Mouse (Mus musculus) myocyte (in vitro differentiated cells): ENCODE results near the gene Etv1. TPM values are rescaled to one million over a fixed set of nuclear protein-coding genes. Genes with fewer than 3 reads are reported as not detected.

Experiments used
- H3K27me3 ChIP-seq: one replicate; pipeline ENCODE4 v1.6.1; 2011; ENCODE audit not compliant: control insufficient read depth, insufficient read depth, insufficient read length
- H3K36me3 ChIP-seq: one replicate; pipeline ENCODE4 v1.6.1; 2011; ENCODE audit not compliant: control insufficient read depth, insufficient read depth
- H3K4me2 ChIP-seq: one replicate; pipeline ENCODE4 v1.6.1; 2011; ENCODE audit warnings: low read depth, control low read depth
- H3K4me3 ChIP-seq: one replicate; pipeline ENCODE4 v1.5.1; 2011; ENCODE audit warnings: mild to moderate bottlenecking, control low read depth, moderate library complexity
- H3K79me2 ChIP-seq: one replicate; pipeline ENCODE4 v1.6.1; 2011; ENCODE audit not compliant: control insufficient read depth, insufficient read depth
- H3ac ChIP-seq: one replicate; pipeline ENCODE4 v1.6.1; 2011; ENCODE audit not compliant: control insufficient read depth, insufficient read length
- CEBPB ChIP-seq: IDR thresholded peaks from 2 replicates; pipeline ENCODE4 v1.6.1; 2011; ENCODE audit warnings: mild to moderate bottlenecking, moderate library complexity; ENCODE audit not compliant: poor library complexity, insufficient read depth, severe bottlenecking
- E2F4 ChIP-seq: IDR thresholded peaks from one replicate; pipeline ENCODE4 v1.6.1; 2011; ENCODE audit warnings: mild to moderate bottlenecking, control low read depth, moderate library complexity; ENCODE audit not compliant: insufficient read depth
- MAX ChIP-seq: IDR thresholded peaks from one replicate; pipeline ENCODE4 v1.6.1; 2011; ENCODE audit warnings: low read depth, mild to moderate bottlenecking, control low read depth
- MYOD1 ChIP-seq, 3 experiments: IDR thresholded peaks; one replicate each; pipeline ENCODE4 v1.6.1; 2011; ENCODE audit warnings: control low read depth in 2 of 3, low read depth in 2 of 3, mild to moderate bottlenecking in 2 of 3, moderate library complexity in 1 of 3; ENCODE audit not compliant: insufficient read length in 2 of 3, control insufficient read depth in 1 of 3
- MYOG ChIP-seq, 3 experiments: IDR thresholded peaks; one replicate each; pipeline ENCODE4 v1.6.1; 2011; ENCODE audit warnings: control low read depth in 2 of 3, low read depth in 2 of 3, mild to moderate bottlenecking in 2 of 3; ENCODE audit not compliant: insufficient read length in 2 of 3, control insufficient read depth in 1 of 3, insufficient read depth in 1 of 3
- POLR2A ChIP-seq: IDR thresholded peaks from one replicate; pipeline ENCODE4 v1.6.1; 2011; ENCODE audit warnings: low read depth, mild to moderate bottlenecking, control low read depth, moderate library complexity; ENCODE audit not compliant: insufficient read length
- POLR2AphosphoS2 ChIP-seq: IDR thresholded peaks from one replicate; pipeline ENCODE4 v1.6.1; 2011; ENCODE audit warnings: low read depth, control low read depth; ENCODE audit not compliant: insufficient read length
- REST ChIP-seq: IDR thresholded peaks from one replicate; pipeline ENCODE4 v1.6.1; 2011; ENCODE audit warnings: mild to moderate bottlenecking, control low read depth, moderate library complexity; ENCODE audit not compliant: insufficient read depth, insufficient read length
- SRF ChIP-seq: IDR thresholded peaks from one replicate; pipeline ENCODE4 v1.6.1; 2011; ENCODE audit warnings: low read depth; ENCODE audit not compliant: control insufficient read depth, insufficient read length
- TCF12 ChIP-seq: IDR thresholded peaks from one replicate; pipeline ENCODE4 v1.6.1; 2011; ENCODE audit warnings: mild to moderate bottlenecking, control low read depth; ENCODE audit not compliant: poor library complexity, insufficient read depth, severe bottlenecking
- TCF3 ChIP-seq: IDR thresholded peaks from one replicate; pipeline ENCODE4 v1.6.1; 2011; ENCODE audit warnings: low read depth, control low read depth; ENCODE audit not compliant: insufficient read length
- USF1 ChIP-seq: IDR thresholded peaks from one replicate; pipeline ENCODE4 v1.6.1; 2011; ENCODE audit warnings: low read depth, mild to moderate bottlenecking, control low read depth, moderate library complexity
- polyA plus RNA-seq: library from polyadenylated mRNA; unstranded; fragments of >200 nt; fragmentation: generic; extraction: Trizol; gene quantifications from one replicate; pipeline ENCODE4 v1.2.1, GENCODE M21; 2012; ENCODE audit warnings: missing spikeins

Gene Etv1
- polyA plus RNA-seq, 1 experiment = 4.4 TPM

- no peaks in the 10 kb centered on the region for H3K27me3 ChIP-seq
- TF ChIP-seq TCF3 = no peak
- TF ChIP-seq SRF = no peak
- no peak for TF ChIP-seq MAX
- no peak for TF ChIP-seq MYOD1 (IDR thresholded peaks at IDR 0.05; ENCODE audit: control insufficient read depth in 1 of 3, insufficient read length in 2 of 3, low read depth in 2 of 3)
- TF ChIP-seq MYOG (IDR thresholded peaks at IDR 0.05; ENCODE audit: control insufficient read depth in 1 of 3, insufficient read depth in 1 of 3, insufficient read length in 2 of 3, low read depth in 2 of 3) = no peak
- no peak for TF ChIP-seq REST
- TF ChIP-seq POLR2A = no peak
- TF ChIP-seq E2F4 = no peak
- no peaks in the 10 kb centered on the region for H3K79me2 ChIP-seq
- no peak overlapping the region for H3K4me2 ChIP-seq
- H3K36me3 ChIP-seq = no peaks in the 10 kb centered on the region
- no peak overlapping the region for H3K4me3 ChIP-seq
- no peak overlapping the region for H3ac ChIP-seq
Observed at GRCm38 (mm10) chr12:38816235-38816634, 37.1 kb downstream of the Etv1 start.

GRCm38 (mm10) chr12:38818320-38818719, 39.1 kb downstream of the Etv1 start:
- H3ac ChIP-seq = no peak overlapping the region
- no peak overlapping the region for H3K4me2 ChIP-seq
- no peaks in the 10 kb centered on the region for H3K79me2 ChIP-seq
- no peak overlapping the region for H3K4me3 ChIP-seq
- no peaks in the 10 kb centered on the region for H3K27me3 ChIP-seq
- TF ChIP-seq SRF (no peak), USF1 (no peak), CEBPB (no peak), POLR2AphosphoS2 (no peak), TCF3 (no peak), REST (no peak), E2F4 (no peak), MAX (no peak), MYOG (IDR thresholded peaks at IDR 0.05; ENCODE audit: control insufficient read depth in 1 of 3, insufficient read depth in 1 of 3, insufficient read length in 2 of 3, low read depth in 2 of 3) (no peak), MYOD1 (IDR thresholded peaks at IDR 0.05; ENCODE audit: control insufficient read depth in 1 of 3, insufficient read length in 2 of 3, low read depth in 2 of 3) (no peak), TCF12 (no peak), POLR2A (no peak)
- H3K36me3 ChIP-seq = no peaks in the 10 kb centered on the region

- H3K79me2 ChIP-seq = no peaks in the 10 kb centered on the region
- TF ChIP-seq POLR2AphosphoS2 (no peak), POLR2A (no peak), TCF3 (no peak), SRF (no peak), MYOD1 (IDR thresholded peaks at IDR 0.05; ENCODE audit: control insufficient read depth in 1 of 3, insufficient read length in 2 of 3, low read depth in 2 of 3) (no peak)
- no peak overlapping the region for H3K4me3 ChIP-seq
Observed at GRCm38 (mm10) chr12:38820642-38821041, 41.5 kb downstream of the Etv1 start.

GRCm38 (mm10) chr12:38824405-38824804, 45.2 kb downstream of the Etv1 start:
- TF ChIP-seq MYOD1 (IDR thresholded peaks at IDR 0.05; ENCODE audit: control insufficient read depth in 1 of 3, insufficient read length in 2 of 3, low read depth in 2 of 3) (no peak), USF1 (no peak), TCF3 (no peak), TCF12 (no peak), MAX (no peak), MYOG (IDR thresholded peaks at IDR 0.05; ENCODE audit: control insufficient read depth in 1 of 3, insufficient read depth in 1 of 3, insufficient read length in 2 of 3, low read depth in 2 of 3) (no peak), REST (no peak), CEBPB (no peak), SRF (no peak), E2F4 (no peak), POLR2AphosphoS2 (no peak), POLR2A (no peak)
- Histone ChIP-seq H3K36me3 (no peaks in the 10 kb centered on the region), H3K79me2 (no peaks in the 10 kb centered on the region), H3K27me3 (no peaks in the 10 kb centered on the region), H3K4me3 (no peak overlapping the region), H3ac (no peak overlapping the region), H3K4me2 (no peak overlapping the region)

More at GRCm38 (mm10) chr12:38820642-38821041, 41.5 kb downstream of the Etv1 start:
- Histone ChIP-seq H3ac (no peak overlapping the region), H3K36me3 (no peaks in the 10 kb centered on the region), H3K4me2 (no peak overlapping the region), H3K27me3 (no peaks in the 10 kb centered on the region)

- no peak overlapping the region for H3K4me2 ChIP-seq
- H3K4me3 ChIP-seq = no peak overlapping the region
- no peaks in the 10 kb centered on the region for H3K36me3 ChIP-seq
- TF ChIP-seq TCF3 (no peak), MYOD1 (IDR thresholded peaks at IDR 0.05; ENCODE audit: control insufficient read depth in 1 of 3, insufficient read length in 2 of 3, low read depth in 2 of 3) (no peak), CEBPB (no peak), USF1 (no peak), MAX (no peak), TCF12 (no peak), POLR2A (no peak), REST (no peak), SRF (no peak), MYOG (IDR thresholded peaks at IDR 0.05; ENCODE audit: control insufficient read depth in 1 of 3, insufficient read depth in 1 of 3, insufficient read length in 2 of 3, low read depth in 2 of 3) (no peak), POLR2AphosphoS2 (no peak), E2F4 (no peak)
- H3K27me3 ChIP-seq = no peaks in the 10 kb centered on the region
- H3ac ChIP-seq = no peak overlapping the region
- H3K79me2 ChIP-seq = no peaks in the 10 kb centered on the region
Observed at GRCm38 (mm10) chr12:38832981-38833380, 53.8 kb downstream of the Etv1 start.
